Mouse (Mus musculus): ENCODE results near the gene Nek8. TPM values are rescaled to one million over a fixed set of nuclear protein-coding genes. Genes with fewer than 3 reads are reported as not detected.

Gene Nek8
- total RNA-seq, 2 experiments from 2014 or later = 2.6 to 3.3 TPM

GRCm38 (mm10) chr11:78180081-78180761, 3.7 kb upstream of the Nek8 start:
- no peak overlapping the region; the same call in 1 of the 2 replicates for H3K4me3 ChIP-seq
- TF ChIP-seq CTCF (conservative IDR thresholded peaks at IDR 0.05) = no peak
- no peak for DNase-seq (ENCODE audit: low spot score in 2 of 2)
- no peak overlapping the region for H3K27ac ChIP-seq

- TF ChIP-seq CTCF (conservative IDR thresholded peaks at IDR 0.05) = no peak
- Histone ChIP-seq H3K4me3 (peak overlapping the region; percentile 62), H3K27ac (peak overlapping the region; percentile 90)
- no peak for DNase-seq (ENCODE audit: low spot score in 2 of 2)
Observed at GRCm38 (mm10) chr11:78179438-78179999, 3.0 kb upstream of the Nek8 start.

GRCm38 (mm10) chr11:78178859-78179437, 2.5 kb upstream of the Nek8 start:
- peak in 1 of 2 experiments; percentile 51 for DNase-seq (ENCODE audit: low spot score in 2 of 2)
- Histone ChIP-seq H3K4me3 (peak overlapping the region; percentile 62), H3K27ac (peak overlapping the region; percentile 90)
- no peak for TF ChIP-seq CTCF (conservative IDR thresholded peaks at IDR 0.05)

GRCm38 (mm10) chr11:78177903-78178858, 1.7 kb upstream of the Nek8 start:
- peak; percentile 88 to 93 for DNase-seq (ENCODE audit: low spot score in 2 of 2)
- peak; percentile 99 for TF ChIP-seq CTCF (conservative IDR thresholded peaks at IDR 0.05)
- Histone ChIP-seq H3K27ac (peak overlapping the region; percentile 90), H3K4me3 (peak overlapping the region; percentile 62)

- TF ChIP-seq CTCF (conservative IDR thresholded peaks at IDR 0.05) = no peak
- Histone ChIP-seq H3K27ac (peak overlapping the region; percentile 82), H3K4me3 (peak overlapping the region; percentile 62)
- DNase-seq (ENCODE audit: low spot score in 2 of 2) = no peak
Observed at GRCm38 (mm10) chr11:78177437-78177836, 962 bp upstream of the Nek8 start.

- Histone ChIP-seq H3K27ac (peak overlapping the region; percentile 82), H3K4me3 (peak overlapping the region; percentile 62)
- TF ChIP-seq CTCF (conservative IDR thresholded peaks at IDR 0.05) = no peak
- no peak for DNase-seq (ENCODE audit: low spot score in 2 of 2)
Observed at GRCm38 (mm10) chr11:78176905-78177331, 443 bp upstream of the Nek8 start.

- Histone ChIP-seq H3K4me3 (peak overlapping the region; percentile 62), H3K27ac (peak overlapping the region; percentile 82)
- peak; percentile 52 for TF ChIP-seq CTCF (conservative IDR thresholded peaks at IDR 0.05)
- DNase-seq (ENCODE audit: low spot score in 2 of 2) = no peak
Observed at GRCm38 (mm10) chr11:78175771-78176401, 589 bp downstream of the Nek8 start.

- no peak for TF ChIP-seq CTCF (conservative IDR thresholded peaks at IDR 0.05)
- no peak for DNase-seq (ENCODE audit: low spot score in 2 of 2)
- Histone ChIP-seq H3K27ac (no peak overlapping the region), H3K4me3 (no peak overlapping the region)
Observed at GRCm38 (mm10) chr11:78174506-78174905, 2.0 kb downstream of the Nek8 start.

- TF ChIP-seq CTCF (conservative IDR thresholded peaks at IDR 0.05) = no peak
- H3K4me3 ChIP-seq = no peak overlapping the region
- no peak overlapping the region for H3K27ac ChIP-seq
- DNase-seq (ENCODE audit: low spot score in 2 of 2) = no peak
Observed at GRCm38 (mm10) chr11:78172748-78173383, 3.6 kb downstream of the Nek8 start.

GRCm38 (mm10) chr11:78172034-78172747, 4.3 kb downstream of the Nek8 start:
- no peak overlapping the region for H3K27ac ChIP-seq

GRCm38 (mm10) chr11:78171328-78171727, 5.1 kb downstream of the Nek8 start:
- no peak overlapping the region for H3K27ac ChIP-seq
- no peak for DNase-seq (ENCODE audit: low spot score in 2 of 2)
- no peak overlapping the region for H3K4me3 ChIP-seq
- TF ChIP-seq CTCF (conservative IDR thresholded peaks at IDR 0.05) = peak; percentile 56

More at GRCm38 (mm10) chr11:78172034-78172747, 4.3 kb downstream of the Nek8 start:
- peak; percentile 50 for TF ChIP-seq CTCF (conservative IDR thresholded peaks at IDR 0.05)
- no peak overlapping the region for H3K4me3 ChIP-seq
- no peak for DNase-seq (ENCODE audit: low spot score in 2 of 2)
